14 mouse cellular contexts compared by ENCODE assay signal in the genomic region with DNA sequence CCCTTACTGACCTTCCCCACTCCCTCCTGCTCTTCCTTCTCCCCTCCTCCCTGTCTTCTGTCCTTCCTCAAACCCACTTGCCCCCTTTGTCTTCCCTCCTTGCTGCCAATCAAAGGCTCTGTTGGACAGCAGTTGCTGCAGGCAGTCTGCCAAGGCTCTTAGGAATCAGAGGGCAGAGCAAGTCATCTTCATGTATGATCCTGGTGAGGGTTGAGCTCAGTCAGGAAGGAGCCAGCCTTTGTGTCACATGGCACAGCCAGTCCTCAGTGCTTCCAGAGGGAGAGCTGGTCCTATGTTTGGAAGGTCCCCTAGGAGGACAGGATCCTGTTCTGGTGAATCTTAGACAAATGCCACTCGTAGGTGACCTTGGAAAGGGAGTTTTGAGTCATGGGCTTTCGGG. TPM values are rescaled to one million over a fixed set of nuclear protein-coding genes. Genes with fewer than 3 reads are reported as not detected.
A peak's percentile ranks its signal among the peaks of the same experiment; 100 is the strongest.
DNase-seq lines count a peak whose midpoint lies in the region; TF ChIP-seq lines count a peak whose summit lies in the region.
"Had no signal": no experiment of that assay in that cellular context is flagged by ENCODE, and none has a peak within 500 bp of the region (broad histone marks: within the 10 kb centered on the region; RNA-seq: fewer than 3 reads in every experiment).

No protein-coding gene starts in this region.

- DNase-seq in heart, adult 11 months: peak; percentile 95
- no peak for DNase-seq in heart, postnatal 25 days (ENCODE audit: low spot score)
- peak; percentile 63 for DNase-seq in left cerebral cortex, postnatal 4 days
- DNase-seq in left cerebral cortex, adult 9 months (ENCODE audit: low spot score in 2 of 2): no peak
- DNase-seq in brain, embryonic 14.5 days (ENCODE audit: low read depth): peak; percentile 39
- DNase-seq in heart, postnatal 36 days: peak; percentile 45
- DNase-seq in left cerebral cortex, adult 8-10 months (ENCODE audit: low spot score in 2 of 2): no peak
- DNase-seq: cerebellum, adult 11 months; layer of hippocampus, adult 9-11 months; lung, adult 18-20 months; thymus, adult 2 months had no signal

- no peak for TF ChIP-seq POLR2A in brain, embryonic 14.5 days (IDR thresholded peaks at IDR 0.05; ENCODE audit: borderline replicate concordance, extremely low read depth, insufficient read depth, insufficient read length, poor library complexity, severe bottlenecking)

- intact Hi-C loops in heart, postnatal 25 days (cut with DNase I): no loop called here
- intact Hi-C loops in left cerebral cortex, postnatal 4 days (cut with DNase I): no loop called here
- intact Hi-C loops in heart, postnatal 36 days (cut with DNase I): no loop called here

- TF ChIP-seq CTCF in brain, embryonic 14.5 days (IDR thresholded peaks at IDR 0.05; ENCODE audit: borderline replicate concordance, extremely low read depth, insufficient read depth, insufficient read length): no peak

RNA-seq across cellular contexts. Expression of gene Cdpf1, which starts 8.6 kb away (rescaled TPM):
- total RNA-seq in heart, postnatal 25 days (2021): 10 to 100 TPM; 29.6 to 31.8 TPM
- 10 to 100 TPM; 19.9 to 22.6 TPM for total RNA-seq in left cerebral cortex, postnatal 4 days (2021)
- polyA plus RNA-seq in brain, embryonic 14.5 days (2012; rRNA removed): 14.3 and 23.7 TPM in 2 replicates
- total RNA-seq in heart, postnatal 36 days (2021): 10 to 100 TPM; 35.6 to 41.4 TPM
- total RNA-seq in left cerebral cortex, adult 8-10 months (2022): 10 to 100 TPM; 19.8 to 23.5 (median 22.4) TPM

RNA-seq across cellular contexts. Expression of gene Pkdrej, which starts 18.6 kb away (rescaled TPM):
- 1 to 10 TPM; 2.6 to 2.7 TPM for total RNA-seq in heart, postnatal 25 days (2021)
- under 1 TPM; 0.36 to 0.46 TPM for total RNA-seq in left cerebral cortex, postnatal 4 days (2021)
- polyA plus RNA-seq in brain, embryonic 14.5 days (2012; rRNA removed): 0.06 and 0.14 TPM in 2 replicates
- total RNA-seq in heart, postnatal 36 days (2021): 1 to 10 TPM; 2.7 to 3.8 TPM
- total RNA-seq in left cerebral cortex, adult 8-10 months (2022): 1 to 10 TPM; 1.0 to 1.5 (median 1.3) TPM
- total RNA-seq: monocyte, adult 5-6 weeks; neutrophil, adult 5-6 weeks had no signal
- polyA plus RNA-seq: CD4-positive, CD25-positive, alpha-beta regulatory T cell, adult 4 months had no signal

RNA-seq across cellular contexts. Expression of gene Ttc38, which starts 29.2 kb away (rescaled TPM):
- total RNA-seq in heart, postnatal 25 days (2021): 10 to 100 TPM; 14.8 to 16.5 TPM
- total RNA-seq in left cerebral cortex, postnatal 4 days (2021): 1 to 10 TPM; 2.3 to 3.5 TPM
- polyA plus RNA-seq in brain, embryonic 14.5 days (2012; rRNA removed): 3.0 and 3.3 TPM in 2 replicates
- 10 to 100 TPM; 13.9 to 21.5 TPM for total RNA-seq in heart, postnatal 36 days (2021)
- 10 to 100 TPM in 2 of 4 experiments, 1 to 10 TPM in 2; 5.8 to 13.3 (median 9.6) TPM for total RNA-seq in left cerebral cortex, adult 8-10 months (2022)

RNA-seq across cellular contexts. Expression of gene Gtse1, which starts 56.6 kb away (rescaled TPM):
- total RNA-seq in heart, postnatal 25 days (2021): under 1 TPM; 0.34 to 0.39 TPM
- 1 to 10 TPM; 2.3 to 2.9 TPM for total RNA-seq in left cerebral cortex, postnatal 4 days (2021)
- 11.5 and 20.6 TPM in 2 replicates for polyA plus RNA-seq in brain, embryonic 14.5 days (2012; rRNA removed)
- total RNA-seq in heart, postnatal 36 days (2021): under 1 TPM; 0.17 to 0.46 TPM
- under 1 TPM; 0.44 to 0.95 (median 0.50) TPM for total RNA-seq in left cerebral cortex, adult 8-10 months (2022)
- total RNA-seq: monocyte, adult 5-6 weeks had no signal

Comparison
In these comparisons a context has a peak if more than half of its experiments do, and no peak if none do; other contexts are left out.
1. DNase-seq: peak in heart, adult 11 months (single experiment), left cerebral cortex, postnatal 4 days (single experiment), brain, embryonic 14.5 days (single experiment) and heart, postnatal 36 days (2 of 2); none in heart, postnatal 25 days (single experiment), left cerebral cortex, adult 9 months (0 of 2) and left cerebral cortex, adult 8-10 months (0 of 2).